Mouse (Mus musculus): Measurements from ENCODE around the gene Vmn1r47. TPM values are rescaled to one million over a fixed set of nuclear protein-coding genes. Genes with fewer than 3 reads are reported as not detected.

The Vmn1r47 gene
- polyA plus RNA-seq (2017; shearing (Covaris generic)) = not detected

GRCm38 (mm10) chr6:90015847-90016246, at the start of gene Vmn1r47:
Gene Vmn1r47 (plus strand): TSS chr6:90016147.

GRCm38 (mm10) chr6:89969013-89969412, 46.9 kb upstream of the Vmn1r47 start, which contains the start of gene Vmn1r46:
Gene Vmn1r46 (plus strand): TSS chr6:89969313.

GRCm38 (mm10) chr6:90036741-90037140, 20.8 kb downstream of the Vmn1r47 start, which contains the start of gene Vmn1r48:
Gene Vmn1r48 (minus strand): TSS chr6:90036841.

Other genes with a start within 250 kb of the Vmn1r47 start
- not detected for gene Vmn1r42, start 139.7 kb upstream of the Vmn1r47 start, polyA plus RNA-seq (2017; shearing (Covaris generic))
- gene Vmn1r43, start 139.7 kb upstream of the Vmn1r47 start, polyA plus RNA-seq (2017; shearing (Covaris generic)) = not detected
- gene Vmn1r44, start 132.5 kb upstream of the Vmn1r47 start, polyA plus RNA-seq (2017; shearing (Covaris generic)) = not detected
- gene Vmn1r45, start 75.5 kb upstream of the Vmn1r47 start, polyA plus RNA-seq (2017; shearing (Covaris generic)) = not detected
- gene Vmn1r46, start 46.8 kb upstream of the Vmn1r47 start, polyA plus RNA-seq (2017; shearing (Covaris generic)) = not detected
- not detected for gene Vmn1r48, start 20.7 kb downstream of the Vmn1r47 start, polyA plus RNA-seq (2017; shearing (Covaris generic))
- gene Vmn1r49, start 62.4 kb downstream of the Vmn1r47 start, polyA plus RNA-seq (2017; shearing (Covaris generic)) = not detected
- gene Vmn1r50, start 85.3 kb downstream of the Vmn1r47 start, polyA plus RNA-seq (2017; shearing (Covaris generic)) = not detected
- gene Vmn1r51, start 106.4 kb downstream of the Vmn1r47 start, polyA plus RNA-seq (2017; shearing (Covaris generic)) = not detected
- gene Vmn1r52, start 158.7 kb downstream of the Vmn1r47 start, polyA plus RNA-seq (2017; shearing (Covaris generic)) = not detected
- gene V1ra8, start 186.6 kb downstream of the Vmn1r47 start, polyA plus RNA-seq (2017; shearing (Covaris generic)) = not detected
- not detected for gene Vmn1r53, start 208.3 kb downstream of the Vmn1r47 start, polyA plus RNA-seq (2017; shearing (Covaris generic))
- gene Vmn1r54, start 230.2 kb downstream of the Vmn1r47 start, polyA plus RNA-seq (2017; shearing (Covaris generic)) = not detected